Mouse (Mus musculus) left cerebral cortex, postnatal 36 days (tissue): ENCODE data around the gene Slc25a33. TPM values are rescaled to one million over a fixed set of nuclear protein-coding genes. Genes with fewer than 3 reads are reported as not detected.

Experiments used
- DNase-seq, 2 experiments: peaks; one replicate each; pipeline ENCODE4 v3.0.0; 2021 to 2022; ENCODE audit warnings: low spot score in 2 of 2, mixed read lengths in 1 of 2
- intact Hi-C: fragments of 180-260 bp; cut with DNase I; formaldehyde crosslinking; loops from one replicate; pipeline ENCODE4 v1.15.1; 2025
- total RNA-seq, 2 experiments: library from RNA; stranded (reverse); gene quantifications; 2 replicates each; pipeline ENCODE4 v1.2.3; 2021

The Slc25a33 gene
- total RNA-seq, 2 experiments from 2014 or later: 31.9 to 34.6 TPM

DNA sequence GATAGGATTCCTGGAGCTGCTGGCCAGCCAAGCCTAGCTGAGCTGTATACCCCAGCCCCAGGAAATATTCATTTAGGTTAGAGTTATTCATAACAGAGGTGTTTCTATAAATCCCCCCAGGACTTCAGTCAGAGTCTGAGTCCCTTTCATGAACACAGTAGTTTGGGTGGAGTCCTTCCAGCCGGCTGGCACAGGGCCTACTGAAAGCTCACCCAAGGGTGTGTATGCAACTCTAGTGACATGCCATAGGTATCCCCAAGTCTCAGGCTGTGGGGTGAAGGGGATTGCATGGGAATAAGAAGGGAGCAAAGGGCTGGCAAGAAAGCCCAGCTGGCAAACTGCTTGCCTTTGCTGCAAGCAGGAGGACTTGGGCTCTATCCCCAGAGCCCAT lies 23.1 kb upstream of the Slc25a33 start:
- intact Hi-C loops: loop anchor here (5.0 kb wide), 1 partner anchor 45 kb away; no protein-coding TSS in a partner anchor
- no peak for DNase-seq

DNA sequence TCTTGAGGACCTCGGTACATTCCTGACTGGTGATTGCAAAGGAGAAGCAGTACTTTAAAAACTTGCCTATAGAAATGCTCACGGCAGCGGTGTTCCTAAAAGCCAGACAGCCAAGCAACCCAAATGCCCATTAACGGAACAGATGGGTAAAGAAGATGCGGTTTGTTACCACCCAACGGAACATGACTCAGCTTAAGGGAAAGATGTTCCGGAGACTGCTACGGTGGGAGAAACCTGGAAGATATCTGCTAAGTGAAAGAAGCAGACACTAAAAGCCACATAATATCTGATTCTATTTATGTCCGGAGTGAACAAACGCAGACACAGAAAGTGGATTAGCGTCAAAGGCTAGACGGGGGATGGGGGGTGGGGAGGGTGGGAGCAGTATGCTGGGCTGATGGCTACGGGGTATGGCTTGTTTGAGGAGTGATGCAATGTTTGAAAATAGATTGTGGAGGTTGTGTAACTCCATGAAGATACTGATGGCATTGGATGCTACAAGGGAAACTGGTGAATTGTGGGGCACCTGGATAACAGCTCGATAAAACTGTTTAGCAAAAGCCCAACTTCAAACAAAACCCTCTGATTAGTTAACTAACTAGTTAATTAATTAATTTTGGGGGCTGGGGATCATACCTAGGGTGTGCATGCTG lies 22.6 kb upstream of the Slc25a33 start:
- DNase-seq: peak in 1 of 2 experiments; percentile 40
- intact Hi-C loops: loop anchor here (5.0 kb wide), 1 partner anchor 44 kb away; no protein-coding TSS in a partner anchor

DNA sequence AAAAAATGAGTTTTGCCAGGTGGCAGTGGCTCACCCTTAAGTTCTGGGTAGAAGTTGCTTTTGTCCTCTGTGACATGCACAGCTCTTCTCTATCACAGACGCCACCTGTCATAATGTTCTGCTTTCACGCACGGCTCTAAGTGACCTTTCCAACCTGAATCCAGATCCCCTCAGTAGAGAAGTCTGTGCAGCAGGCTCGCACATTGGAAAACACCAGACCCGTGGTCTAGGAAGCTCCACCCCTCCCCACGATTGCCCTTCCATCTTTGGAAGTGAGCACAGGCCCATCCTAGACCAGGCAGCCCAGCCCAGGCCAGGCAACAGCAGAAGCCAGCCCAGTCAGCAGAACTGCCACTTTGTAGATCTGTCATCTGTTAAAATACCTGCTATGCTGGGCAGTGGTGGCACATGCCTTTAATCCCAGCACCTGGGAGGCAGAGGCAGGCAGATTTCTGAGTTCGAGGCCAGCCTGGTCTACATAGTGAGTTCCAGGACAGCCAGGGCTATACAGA lies 20.9 kb upstream of the Slc25a33 start:
- DNase-seq: no peak
- intact Hi-C loops: loop anchor here (5.0 kb wide), 1 partner anchor 43 kb away; no protein-coding TSS in a partner anchor

DNA sequence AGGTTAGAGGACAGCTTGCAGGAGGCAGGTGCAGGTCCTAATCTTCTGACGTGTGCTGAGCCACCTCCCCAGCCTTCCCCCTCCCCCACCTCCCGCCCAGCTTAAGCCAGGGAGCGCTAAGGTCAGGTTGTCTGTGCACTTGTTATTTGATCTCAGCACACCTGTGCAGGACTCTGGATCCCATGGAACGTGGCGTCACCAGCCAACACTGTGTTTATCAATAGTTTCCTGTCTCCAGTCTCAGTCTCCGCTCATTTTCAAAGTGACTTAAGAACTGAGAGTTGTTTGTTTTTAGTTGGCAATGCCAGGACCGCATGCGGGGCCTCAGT lies 19.9 kb upstream of the Slc25a33 start:
- intact Hi-C loops: no loop called here
- no peak for DNase-seq

DNA sequence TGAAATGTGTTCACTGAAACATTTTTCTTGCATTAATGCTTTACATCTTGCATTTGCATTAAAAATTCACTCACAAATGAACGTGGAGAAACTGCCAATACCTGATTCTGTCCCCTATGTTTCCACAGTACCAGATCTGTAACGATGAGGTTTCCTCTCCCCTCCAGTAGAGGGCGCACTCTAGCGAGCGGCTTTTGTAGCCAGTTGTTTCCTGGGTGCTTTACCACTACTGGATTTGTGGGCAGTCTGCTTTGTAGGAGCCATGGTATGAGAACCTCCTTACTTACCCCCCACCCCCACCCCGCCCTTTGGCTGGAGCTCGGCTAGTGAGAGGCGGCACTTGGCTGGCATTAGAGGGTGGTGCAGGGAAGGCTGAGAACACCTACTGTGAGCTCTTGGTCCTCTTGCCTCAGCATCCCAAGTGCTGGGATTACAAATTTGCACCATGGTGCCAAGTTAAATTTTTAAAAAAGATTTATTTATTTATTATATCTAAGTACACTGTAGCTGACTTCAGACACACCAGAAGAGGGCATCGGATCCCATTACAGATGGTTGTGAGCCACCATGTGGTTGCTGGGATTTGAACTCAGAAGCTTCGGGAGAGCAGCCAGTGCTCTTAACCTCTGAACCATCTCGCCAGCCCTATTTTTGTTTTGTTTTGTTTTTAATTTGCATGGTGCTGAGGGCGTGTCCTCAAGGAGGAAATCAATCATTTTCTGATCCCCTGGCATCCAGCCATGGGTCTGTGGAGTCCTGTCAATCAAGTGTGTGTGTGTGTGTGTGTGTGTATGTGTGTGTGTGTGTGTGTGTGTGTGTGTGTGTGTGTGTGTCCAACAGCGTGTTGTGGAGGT lies 19.3 kb upstream of the Slc25a33 start:
- DNase-seq: no peak
- intact Hi-C loops: no loop called here

DNA sequence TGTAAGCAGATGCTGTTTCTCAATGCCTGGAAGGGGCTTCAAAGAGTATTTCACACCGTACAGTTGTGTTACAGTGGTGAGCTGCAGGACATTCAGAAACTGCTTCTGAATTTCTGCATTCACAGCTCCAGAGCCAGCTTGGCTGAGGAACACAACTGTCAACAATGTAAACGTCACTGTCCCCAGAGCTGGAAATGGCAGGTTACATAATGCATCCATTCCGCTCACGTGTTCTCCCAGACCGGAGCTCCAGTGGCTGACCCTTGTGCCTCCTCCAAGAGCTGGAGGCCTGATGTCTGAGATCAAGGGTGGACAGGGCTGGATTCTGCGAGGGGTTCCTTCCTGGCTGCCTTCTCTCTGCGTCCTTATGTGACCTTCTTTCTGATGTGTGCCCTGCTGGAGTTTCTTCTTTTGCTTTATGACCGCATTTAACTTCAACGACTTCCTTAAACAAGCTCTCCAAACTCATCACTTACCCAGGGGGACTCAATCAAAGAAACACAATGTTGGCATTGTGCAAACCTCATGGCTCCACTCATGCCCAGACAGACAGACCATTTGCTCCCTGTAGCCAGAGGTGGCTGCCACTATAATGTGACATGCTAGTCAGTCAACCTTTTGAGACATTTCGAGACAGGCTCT lies 18.2 kb upstream of the Slc25a33 start:
- DNase-seq: peak in 1 of 2 experiments; percentile 42

DNA sequence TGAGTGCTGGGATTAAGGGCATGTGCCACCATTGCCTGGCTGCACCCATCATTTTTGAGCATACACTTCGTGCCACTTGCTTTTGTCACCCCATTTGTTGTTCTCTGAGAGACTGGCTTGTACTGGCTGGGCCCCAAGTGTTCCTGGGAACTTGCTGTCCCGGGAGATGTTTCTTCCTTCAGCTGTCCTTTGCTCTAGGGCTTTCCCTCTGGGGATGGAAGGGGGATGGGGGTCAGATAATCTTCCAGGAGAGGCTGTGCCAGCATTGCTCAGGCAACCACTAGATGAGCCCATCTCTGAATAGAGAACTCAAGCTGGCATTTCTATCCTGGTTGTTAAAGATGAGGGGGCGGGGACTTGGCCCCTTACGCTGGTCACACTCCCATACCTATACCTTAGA lies 17.4 kb upstream of the Slc25a33 start:
- intact Hi-C loops: no loop called here
- DNase-seq: no peak

More for the DNA sequence above, 18.2 kb upstream of the Slc25a33 start:
- intact Hi-C loops: no loop called here

DNA sequence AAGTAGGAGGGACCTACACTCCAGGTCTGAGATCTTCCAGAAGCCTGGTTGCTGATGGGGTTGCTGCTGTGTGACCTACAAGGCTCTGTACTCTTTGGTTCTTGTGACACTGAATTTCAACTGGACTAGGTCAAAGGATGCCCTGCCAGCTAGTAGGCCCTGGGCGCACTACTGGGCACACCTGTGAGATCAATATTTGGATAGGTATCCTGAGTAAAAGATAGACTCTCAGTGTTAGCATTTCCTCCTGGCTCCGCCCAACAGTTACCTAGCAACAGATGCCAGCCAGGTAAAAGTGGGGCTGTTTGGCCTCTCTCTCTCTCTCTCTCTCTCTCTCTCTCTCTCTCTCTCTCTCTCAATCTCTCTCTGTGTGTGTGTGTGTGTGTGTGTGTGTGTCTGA lies 16.9 kb upstream of the Slc25a33 start:
- intact Hi-C loops: no loop called here
- DNase-seq: no peak

DNA sequence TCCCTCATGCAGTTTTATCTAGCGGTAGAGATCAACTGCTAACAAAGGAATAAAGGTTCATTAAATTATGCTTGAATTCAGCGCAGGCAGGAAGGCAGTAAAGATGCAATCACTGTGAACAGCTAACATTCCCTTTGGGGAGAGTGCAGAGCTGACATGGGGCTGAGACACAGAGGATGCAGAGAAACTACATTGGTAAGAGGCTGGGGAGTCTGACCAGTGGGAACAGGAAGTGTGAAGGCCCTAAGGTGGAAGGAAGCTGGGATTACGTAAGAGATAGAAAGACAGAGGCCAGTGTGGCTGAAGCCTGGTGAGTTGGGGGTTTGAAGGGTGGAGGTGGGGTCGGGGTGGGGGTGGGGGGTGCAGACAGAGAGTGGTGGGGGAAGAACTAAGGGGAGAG lies 16.5 kb upstream of the Slc25a33 start:
- no peak for DNase-seq
- intact Hi-C loops: no loop called here

DNA sequence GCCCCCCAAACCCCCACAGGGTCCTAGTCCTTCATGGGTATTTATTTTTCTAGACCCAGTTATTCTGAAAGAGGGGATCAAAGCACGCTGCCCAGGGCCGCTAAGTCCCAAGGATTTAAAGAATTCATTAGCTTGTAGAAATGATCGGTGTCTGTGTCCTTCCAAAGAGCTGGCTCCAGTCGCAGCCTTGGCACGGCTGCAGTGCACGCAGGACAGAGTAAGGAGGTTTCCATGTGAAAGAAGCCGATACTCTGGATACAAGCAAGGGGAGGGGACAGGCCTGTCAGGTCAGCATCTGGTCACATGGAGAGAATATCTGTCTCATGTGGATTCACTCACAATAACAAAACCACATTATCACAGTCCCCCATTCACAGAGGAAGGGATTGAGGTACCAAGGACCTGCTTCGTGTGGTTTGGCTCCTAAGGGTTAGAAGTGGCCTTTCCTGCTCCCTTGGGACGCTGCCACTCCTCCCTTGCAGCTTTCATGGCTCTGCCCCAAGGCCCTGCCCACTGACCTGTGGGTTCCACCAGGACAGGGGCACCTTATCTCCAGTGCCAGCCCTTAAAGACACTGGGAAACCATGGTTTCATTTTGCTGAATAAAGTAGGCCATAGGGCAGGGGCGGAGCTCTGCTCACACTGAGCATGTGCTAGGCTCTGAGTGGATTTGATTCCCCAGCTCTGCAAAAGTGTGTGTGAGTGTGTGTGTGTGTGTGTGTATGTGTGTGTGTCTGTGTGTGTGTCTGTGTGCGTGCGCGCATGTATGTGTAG lies 15.5 kb upstream of the Slc25a33 start:
- intact Hi-C loops: no loop called here
- no peak for DNase-seq

DNA sequence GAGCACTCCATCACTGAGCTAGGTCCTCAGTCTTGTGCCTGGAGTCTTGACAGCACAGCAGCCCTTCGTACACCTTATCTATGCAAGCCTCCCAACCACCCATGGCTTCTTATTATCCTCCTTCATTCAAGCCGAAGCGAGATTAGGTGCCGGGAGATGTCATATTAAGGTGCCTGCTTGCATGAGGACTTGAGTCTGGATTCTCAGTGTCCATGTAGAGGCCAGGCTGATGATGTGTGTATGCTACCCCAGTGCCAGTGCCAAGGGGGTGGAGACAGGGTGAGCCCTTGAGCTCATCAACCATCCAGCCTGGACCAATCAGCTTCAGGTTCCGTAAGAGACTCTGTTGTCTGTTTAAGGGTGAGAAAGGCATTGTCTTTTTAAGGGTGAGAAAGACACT lies 10.8 kb upstream of the Slc25a33 start:
- no peak for DNase-seq
- intact Hi-C loops: no loop called here

DNA sequence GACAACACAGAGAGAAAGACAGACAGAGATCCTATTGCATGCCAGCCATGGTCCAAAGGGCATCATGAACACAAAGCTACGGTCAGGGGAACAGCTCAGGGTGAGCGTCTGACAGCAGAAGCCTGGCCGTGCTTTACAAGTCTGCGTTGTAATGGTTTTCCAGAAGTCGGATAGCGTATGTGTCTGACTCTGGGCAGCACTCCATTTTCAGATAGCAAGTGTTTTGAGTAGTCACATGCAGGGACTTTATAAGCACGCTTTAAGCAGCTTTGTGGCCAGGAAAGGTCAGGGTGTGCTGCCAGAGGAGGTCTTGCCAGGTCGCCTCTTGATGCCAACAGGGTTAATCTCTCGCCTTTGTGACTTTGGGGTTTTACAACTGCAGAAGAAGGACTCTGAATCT lies 10.3 kb upstream of the Slc25a33 start:
- no peak for DNase-seq
- intact Hi-C loops: no loop called here

DNA sequence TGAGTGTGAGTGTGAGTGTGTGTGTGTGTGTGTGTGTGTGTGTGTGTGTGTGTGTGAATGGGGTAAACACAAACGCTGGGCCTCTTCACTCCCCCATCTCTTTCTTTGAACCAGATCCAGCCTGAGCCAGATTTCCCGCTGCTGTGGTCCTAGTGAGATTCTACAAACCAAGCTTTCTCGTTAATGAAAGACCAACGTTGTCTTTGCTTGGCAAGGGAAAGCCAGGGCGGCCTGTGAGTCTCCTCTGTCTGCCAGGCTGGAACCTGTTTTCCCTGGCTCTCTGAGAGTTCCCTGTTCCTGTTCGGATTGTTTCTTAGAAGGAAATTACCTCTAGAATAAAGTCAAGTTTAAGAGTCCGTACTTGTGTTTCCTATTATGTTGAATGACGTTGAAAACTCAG lies 8.9 kb upstream of the Slc25a33 start:
- no peak for DNase-seq
- intact Hi-C loops: no loop called here

DNA sequence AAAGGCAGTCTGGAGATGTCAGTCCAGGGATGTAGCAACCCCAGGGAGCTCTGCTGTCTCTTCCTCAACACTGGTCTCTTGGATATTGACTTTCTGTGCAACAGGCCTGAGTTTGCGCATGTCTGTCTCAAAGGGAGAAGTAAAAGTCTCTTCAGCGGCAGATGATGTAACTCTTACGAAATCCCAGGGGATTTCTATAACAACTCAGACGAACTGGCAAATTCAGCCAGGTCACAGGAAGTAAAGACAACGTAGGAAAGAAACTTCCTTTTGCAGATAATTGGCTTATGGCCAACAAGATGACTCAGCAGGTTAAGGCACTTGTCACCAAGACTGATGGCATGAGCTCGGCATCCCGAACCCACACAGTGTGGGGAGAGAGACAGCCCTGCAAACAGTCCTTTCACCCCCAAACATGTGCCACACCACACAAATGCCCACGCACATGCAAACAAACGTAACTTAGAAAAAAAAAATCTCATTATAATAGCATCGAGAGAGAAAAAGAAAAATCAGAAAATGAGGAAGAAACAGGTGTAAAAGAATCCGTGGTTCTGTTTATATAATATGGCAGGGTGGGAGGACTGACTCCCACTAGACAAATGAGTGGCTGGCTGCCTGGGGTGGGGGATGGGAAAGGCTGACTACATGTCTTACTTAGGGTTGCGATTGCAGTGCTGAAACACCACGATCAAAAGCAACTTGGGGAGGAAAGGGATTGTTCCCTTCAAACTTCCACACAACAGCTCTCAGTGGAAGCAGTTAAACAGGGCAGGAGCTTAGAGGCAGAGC lies 6.7 kb upstream of the Slc25a33 start:
- DNase-seq: no peak
- intact Hi-C loops: no loop called here

DNA sequence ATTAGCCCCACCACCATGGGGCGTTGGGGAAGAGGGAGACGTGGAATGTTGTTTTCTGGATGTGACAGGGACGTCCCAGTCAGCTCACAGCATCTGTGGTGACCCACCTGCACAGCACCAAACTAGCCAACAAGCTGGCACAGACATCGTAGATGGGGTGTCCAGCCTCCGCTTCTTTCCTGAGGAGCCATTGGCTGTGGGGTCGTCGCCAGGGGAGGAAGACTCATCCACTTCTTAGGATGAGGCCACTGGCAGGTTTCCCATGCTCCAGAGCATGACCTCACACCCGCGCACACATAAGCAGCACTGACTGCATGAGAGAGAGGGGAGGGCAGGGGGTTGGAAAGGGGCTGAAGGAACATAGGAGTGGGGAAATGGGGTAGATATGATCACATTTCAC lies 5.9 kb upstream of the Slc25a33 start:
- intact Hi-C loops: no loop called here

DNA sequence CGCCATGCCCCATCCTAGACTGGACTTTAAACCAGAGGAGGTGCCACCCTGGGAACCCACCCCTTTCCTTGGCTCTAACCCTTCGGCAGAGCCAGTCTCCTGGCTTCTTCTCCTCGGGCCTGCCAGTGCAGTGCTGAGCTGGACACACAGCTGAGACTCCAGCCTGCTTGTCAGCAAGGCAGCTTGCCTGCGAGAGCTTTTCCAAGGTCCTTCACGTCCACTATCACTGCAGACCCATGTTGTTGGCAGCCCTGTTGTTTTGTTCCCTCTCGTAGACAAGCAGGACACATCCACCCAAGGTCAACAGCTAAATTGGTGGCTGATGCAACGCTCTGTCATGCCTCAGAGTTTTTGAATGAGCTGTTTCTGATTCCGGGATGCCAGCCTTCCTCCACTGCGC lies 3.0 kb upstream of the Slc25a33 start:
- no peak for DNase-seq
- intact Hi-C loops: no loop called here

More for the DNA sequence above, 5.9 kb upstream of the Slc25a33 start:
- no peak for DNase-seq

DNA sequence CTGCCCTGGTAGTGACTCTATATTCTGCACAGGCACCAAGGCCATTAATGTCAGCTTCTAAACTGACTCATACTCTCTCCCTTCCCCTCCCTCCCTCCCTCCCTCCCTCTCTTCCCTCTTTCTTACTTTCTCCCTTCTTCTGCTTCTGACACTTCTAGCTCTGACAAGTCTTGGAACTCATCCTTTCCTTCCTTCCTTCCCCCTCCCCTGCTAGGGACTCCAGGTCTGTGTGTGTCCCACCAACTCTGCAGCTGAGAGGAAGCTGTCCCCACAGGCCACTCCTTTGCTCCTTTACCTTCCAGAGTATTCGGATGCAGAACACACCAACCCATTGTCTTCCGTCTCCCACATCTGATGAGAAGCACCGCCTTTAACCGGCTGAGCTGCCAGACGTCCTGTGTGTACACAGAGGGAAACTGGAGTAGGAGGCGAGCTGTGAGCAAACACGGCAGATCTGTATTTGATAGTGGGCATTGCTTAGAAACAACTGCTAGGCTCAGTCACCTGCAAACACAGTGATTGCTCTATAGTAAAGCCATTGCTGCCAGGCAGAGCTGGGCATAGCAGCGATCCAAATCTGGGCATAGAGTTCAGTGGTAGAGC lies 1.8 kb upstream of the Slc25a33 start:
- intact Hi-C loops: loop anchor here (2.0 kb wide), 1 partner anchor 23 kb away; no protein-coding TSS in a partner anchor
- DNase-seq: no peak

DNA sequence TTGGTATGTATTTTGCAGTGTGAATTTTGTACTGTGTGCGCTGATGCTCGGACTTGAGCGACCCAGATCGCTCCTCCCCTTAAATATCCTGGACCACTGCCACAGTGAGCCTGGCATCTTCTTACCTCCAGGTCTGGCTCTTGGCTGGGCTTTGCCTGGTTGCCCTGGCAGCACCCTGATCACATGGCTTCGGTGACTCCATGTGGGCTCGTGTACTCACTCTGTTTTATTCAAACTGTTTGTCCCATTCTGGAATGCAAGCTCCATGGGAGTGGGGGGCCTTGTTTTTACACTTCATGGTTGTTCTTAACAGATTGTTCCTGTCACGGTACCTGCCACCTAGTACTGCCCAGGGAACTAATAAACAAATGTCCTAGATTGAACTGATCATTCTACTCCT lies 1.3 kb upstream of the Slc25a33 start:
- no peak for DNase-seq
- intact Hi-C loops: loop anchor here (2.0 kb wide), 1 partner anchor 23 kb away; no protein-coding TSS in a partner anchor
